In the genomic region with DNA sequence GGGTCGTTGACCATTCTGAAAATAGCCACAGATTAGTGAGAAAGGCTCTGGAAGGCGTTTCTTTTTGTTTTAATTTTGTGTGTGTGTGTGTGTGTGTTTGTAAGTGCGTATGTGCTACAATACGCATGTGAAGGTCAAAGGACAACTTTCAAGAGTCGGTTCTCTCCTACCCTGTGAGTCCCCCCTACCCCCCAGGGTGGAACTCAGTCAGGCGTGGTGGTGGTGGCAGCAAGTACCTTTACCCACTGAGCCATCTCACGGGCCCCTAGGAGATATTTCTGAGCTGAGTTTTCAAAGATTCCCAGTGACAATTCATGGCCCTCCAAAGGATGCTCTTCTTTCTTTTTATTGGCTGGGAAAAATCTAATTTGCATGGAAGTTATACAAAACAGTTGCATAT, we compare ENCODE assay signal across 10 mouse cellular contexts.
"Had no signal": no experiment of that assay in that cellular context is flagged by ENCODE, and none has a peak within 500 bp of the region (broad histone marks: within the 10 kb centered on the region; RNA-seq: fewer than 3 reads in every experiment).

No protein-coding gene starts in this region.

- H3K4me3 ChIP-seq: neural tube, embryonic 13.5 days; neural tube, embryonic 15.5 days; stomach, embryonic 15.5 days had no signal

- DNase-seq: right cerebral cortex, adult 18-20 months; right cerebral cortex, postnatal 14 days; right cerebral cortex, postnatal 25 days; right cerebral cortex, postnatal 4 days; spleen, adult 18-20 months; thymus, adult 18-20 months had no signal

- H3K27ac ChIP-seq: neural tube, embryonic 13.5 days; neural tube, embryonic 15.5 days; stomach, embryonic 15.5 days; stomach, postnatal 0 days had no signal

- H3K27me3 ChIP-seq: neural tube, embryonic 13.5 days; neural tube, embryonic 15.5 days; stomach, embryonic 15.5 days had no signal

- H3K36me3 ChIP-seq: neural tube, embryonic 13.5 days; neural tube, embryonic 15.5 days; stomach, embryonic 15.5 days had no signal

- H3K9me3 ChIP-seq: neural tube, embryonic 13.5 days; neural tube, embryonic 15.5 days; stomach, embryonic 15.5 days had no signal

- H3K9ac ChIP-seq: neural tube, embryonic 13.5 days; neural tube, embryonic 15.5 days; stomach, embryonic 15.5 days had no signal

- H3K4me2 ChIP-seq: neural tube, embryonic 13.5 days; neural tube, embryonic 15.5 days; stomach, embryonic 15.5 days had no signal
